Mouse (Mus musculus) heart, adult 18-20 months (tissue): Measurements from ENCODE around the gene Slc9a6. TPM values are rescaled to one million over a fixed set of nuclear protein-coding genes. Genes with fewer than 3 reads are reported as not detected.

ENCODE experiments used
- microRNA-seq, 2 experiments: library from miRNA; unstranded; fragments of <30 nt; microRNA quantifications; one replicate each; pipeline ENCODE4 v1.2.0; 2022
- total RNA-seq, 2 experiments: library from RNA; stranded (reverse); gene quantifications; 2 replicates each; pipeline ENCODE4 v1.2.3; 2021

Slc9a6 gene
- total RNA-seq, 2 experiments from 2014 or later: 23.5 to 26.9 TPM

Small RNA genes lying within 50 kb of the gene (microRNA-seq; reads per million reads assigned to microRNA genes)
- gene Mir5116: 2.2 to 2.3 reads per million in 2 experiments

Other genes with a start within 250 kb of the Slc9a6 start
- under 1 TPM; 0.26 to 0.45 TPM for gene Smim10l2a, start 235.2 kb upstream of the Slc9a6 start, total RNA-seq
- not detected for gene Gm2174, start 161.8 kb upstream of the Slc9a6 start, total RNA-seq
- gene Ints6l, start 154.9 kb upstream of the Slc9a6 start, total RNA-seq: 1 to 10 TPM; 3.0 to 5.2 TPM
- gene Gm10477, start 85.0 kb upstream of the Slc9a6 start, total RNA-seq: not detected
- not detected for gene Gm648, start 60.2 kb upstream of the Slc9a6 start, total RNA-seq
- 10 to 100 TPM; 31.8 to 32.2 TPM for gene Mmgt1, start 11.7 kb upstream of the Slc9a6 start, total RNA-seq
- gene Fhl1, start 122.0 kb downstream of the Slc9a6 start, total RNA-seq: 100 to 1,000 TPM; 118 to 138 TPM
- under 1 TPM; 0.22 to 0.28 TPM for gene Map7d3, start 212.6 kb downstream of the Slc9a6 start, total RNA-seq